9 mouse cellular contexts compared by ENCODE assay signal in genomic region chr4:117040791-117041190, GRCm38 (mm10). TPM values are rescaled to one million over a fixed set of nuclear protein-coding genes. Genes with fewer than 3 reads are reported as not detected.
DNase-seq lines count a peak whose midpoint lies in the region; ATAC-seq and TF ChIP-seq lines count a peak whose summit lies in the region.
"Had no signal": no experiment of that assay in that cellular context is flagged by ENCODE, and none has a peak within 500 bp of the region (broad histone marks: within the 10 kb centered on the region; RNA-seq: fewer than 3 reads in every experiment).

No protein-coding gene starts in this region.

- H3K9me3 ChIP-seq in intestine, embryonic 14.5 days (ENCODE audit: control insufficient read depth, low read length): no peaks in the 10 kb centered on the region
- no peaks in the 10 kb centered on the region for H3K9me3 ChIP-seq in intestine, embryonic 15.5 days
- no peaks in the 10 kb centered on the region for H3K9me3 ChIP-seq in forebrain, embryonic 15.5 days
- H3K9me3 ChIP-seq in midbrain, embryonic 14.5 days (ENCODE audit: control insufficient read depth, low read length): no peaks in the 10 kb centered on the region
- H3K9me3 ChIP-seq in intestine, embryonic 16.5 days (ENCODE audit: control insufficient read depth, low read length): no peaks in the 10 kb centered on the region

- no peak for TF ChIP-seq CTCF in brain, embryonic 14.5 days (IDR thresholded peaks at IDR 0.05; ENCODE audit: borderline replicate concordance, extremely low read depth, insufficient read depth, insufficient read length)

- 0 out of 2 replicates have a peak, but pooled peaks cover 6% of the 10 kb centered on the region for H3K36me3 ChIP-seq in intestine, embryonic 14.5 days (ENCODE audit: control insufficient read depth, insufficient read depth, low read length)
- no peaks in the 10 kb centered on the region for H3K36me3 ChIP-seq in intestine, embryonic 15.5 days
- no peaks in the 10 kb centered on the region for H3K36me3 ChIP-seq in forebrain, embryonic 15.5 days
- H3K36me3 ChIP-seq in midbrain, embryonic 14.5 days (ENCODE audit: control insufficient read depth, insufficient read depth, low read length): no peaks in the 10 kb centered on the region
- no peaks in the 10 kb centered on the region for H3K36me3 ChIP-seq in intestine, embryonic 16.5 days (ENCODE audit: control insufficient read depth, insufficient read depth, low read length)

- no peaks in the 10 kb centered on the region for H3K27me3 ChIP-seq in intestine, embryonic 14.5 days (replicated peaks; ENCODE audit: control insufficient read depth, insufficient read depth, low read length)
- H3K27me3 ChIP-seq in intestine, embryonic 15.5 days (replicated peaks): no peaks in the 10 kb centered on the region
- H3K27me3 ChIP-seq in forebrain, embryonic 15.5 days: no peaks in the 10 kb centered on the region
- no peaks in the 10 kb centered on the region for H3K27me3 ChIP-seq in midbrain, embryonic 14.5 days (ENCODE audit: control insufficient read depth, insufficient read depth, low read length)
- H3K27me3 ChIP-seq in intestine, embryonic 16.5 days (replicated peaks; ENCODE audit: control insufficient read depth, insufficient read depth, low read length): no peaks in the 10 kb centered on the region

- 71% methylated on average over 1 of the region's 1 CpGs for WGBS in intestine, embryonic 14.5 days
- WGBS in intestine, embryonic 15.5 days: 72% methylated on average over 1 of the region's 1 CpGs
- 46% methylated on average over 1 of the region's 1 CpGs for WGBS in forebrain, embryonic 15.5 days
- 39% methylated on average over 1 of the region's 1 CpGs for WGBS in midbrain, embryonic 14.5 days
- WGBS in intestine, embryonic 16.5 days: 54% methylated on average over 1 of the region's 1 CpGs

- no peak for ATAC-seq in intestine, embryonic 14.5 days (replicated peaks; ENCODE audit: low FRiP score, low TSS enrichment, low read depth)
- no peak for ATAC-seq in intestine, embryonic 15.5 days
- peak; percentile 33; the same call in 1 of the 2 replicates for ATAC-seq in forebrain, embryonic 15.5 days (replicated peaks)
- no peak for ATAC-seq in midbrain, embryonic 14.5 days (ENCODE audit: low FRiP score, low TSS enrichment)
- no peak for ATAC-seq in monocyte, adult 5-6 weeks (replicated peaks; ENCODE audit: insufficient number of reproducible peaks, low FRiP score, low TSS enrichment, poor library complexity, severe bottlenecking)
- no peak for ATAC-seq in intestine, embryonic 16.5 days
- ATAC-seq: activated CD4-positive, CD25-positive, alpha-beta regulatory T cell, adult 4 months had no signal

- H3K4me3 ChIP-seq in intestine, embryonic 14.5 days (ENCODE audit: low read depth, low read length): no peak overlapping the region
- H3K4me3 ChIP-seq in intestine, embryonic 15.5 days (replicated peaks): no peak overlapping the region
- H3K4me3 ChIP-seq in forebrain, embryonic 15.5 days: no peak overlapping the region
- no peak overlapping the region for H3K4me3 ChIP-seq in midbrain, embryonic 14.5 days (replicated peaks; ENCODE audit: low read depth, low read length)
- H3K4me3 ChIP-seq in intestine, embryonic 16.5 days (ENCODE audit: low read length): no peak overlapping the region

- TF ChIP-seq POLR2A in brain, embryonic 14.5 days (IDR thresholded peaks at IDR 0.05; ENCODE audit: borderline replicate concordance, extremely low read depth, insufficient read depth, insufficient read length, poor library complexity, severe bottlenecking): no peak

- H3K9ac ChIP-seq in intestine, embryonic 14.5 days (ENCODE audit: low read length): no peak overlapping the region
- H3K9ac ChIP-seq in intestine, embryonic 15.5 days: no peak overlapping the region
- no peak overlapping the region for H3K9ac ChIP-seq in forebrain, embryonic 15.5 days (replicated peaks)
- no peak overlapping the region for H3K9ac ChIP-seq in midbrain, embryonic 14.5 days (replicated peaks; ENCODE audit: low read length)
- H3K9ac ChIP-seq in intestine, embryonic 16.5 days (ENCODE audit: low read depth, low read length): no peak overlapping the region

- peak overlapping the region; percentile 52; the same call in 1 of the 2 replicates for H3K27ac ChIP-seq in intestine, embryonic 14.5 days (ENCODE audit: low read depth)
- no peak overlapping the region for H3K27ac ChIP-seq in intestine, embryonic 15.5 days
- peak overlapping the region; percentile 90 for H3K27ac ChIP-seq in forebrain, embryonic 15.5 days (replicated peaks)
- H3K27ac ChIP-seq in midbrain, embryonic 14.5 days (replicated peaks; ENCODE audit: low read depth, low read length): peak overlapping the region; percentile 20
- H3K27ac ChIP-seq in intestine, embryonic 16.5 days (ENCODE audit: low read length): no peak overlapping the region

- peaks cover 9% of the 10 kb centered on the region for H3K4me1 ChIP-seq in intestine, embryonic 14.5 days (replicated peaks; ENCODE audit: control insufficient read depth, insufficient read depth, low read length)
- 0 out of 2 replicates have a peak, but pooled peaks cover 3% of the 10 kb centered on the region for H3K4me1 ChIP-seq in intestine, embryonic 15.5 days (replicated peaks)
- peaks cover 34% of the 10 kb centered on the region for H3K4me1 ChIP-seq in forebrain, embryonic 15.5 days
- H3K4me1 ChIP-seq in midbrain, embryonic 14.5 days (ENCODE audit: control insufficient read depth, insufficient read depth, low read length): 0 out of 2 replicates have a peak, but pooled peaks cover 6% of the 10 kb centered on the region
- H3K4me1 ChIP-seq in intestine, embryonic 16.5 days (ENCODE audit: control insufficient read depth, insufficient read depth, low read length): peaks cover 3% of the 10 kb centered on the region; the same call in 1 of the 2 replicates

- no peak overlapping the region for H3K4me2 ChIP-seq in intestine, embryonic 14.5 days (ENCODE audit: low read length)
- H3K4me2 ChIP-seq in intestine, embryonic 15.5 days (replicated peaks): no peak overlapping the region
- H3K4me2 ChIP-seq in forebrain, embryonic 15.5 days (replicated peaks): peak overlapping the region; percentile 2; the same call in 1 of the 2 replicates
- no peak overlapping the region for H3K4me2 ChIP-seq in midbrain, embryonic 14.5 days (ENCODE audit: low read length)
- no peak overlapping the region for H3K4me2 ChIP-seq in intestine, embryonic 16.5 days (ENCODE audit: low read depth, low read length)

- DNase-seq in intestine, embryonic 14.5 days (ENCODE audit: low spot score): no peak
- peak; percentile 72 for DNase-seq in brain, embryonic 14.5 days (ENCODE audit: low read depth)
- DNase-seq in midbrain, embryonic 14.5 days: no peak
- no peak for DNase-seq in embryo, embryonic 10.5 days (ENCODE audit: low spot score)

RNA-seq across cellular contexts. Expression of gene Eif2b3, which starts 21.6 kb away (rescaled TPM):
- 41.2 and 48.0 TPM in 2 replicates for polyA plus RNA-seq in intestine, embryonic 14.5 days (2014; fragmentation: Nextera tagmentation; extraction: Ambion mirVana)
- 32.2 and 37.7 TPM in 2 replicates for polyA plus RNA-seq in intestine, embryonic 15.5 days (2015; fragmentation: Nextera tagmentation; extraction: Ambion mirVana)
- polyA plus RNA-seq in brain, embryonic 14.5 days (2012; rRNA removed): 24.6 and 25.0 TPM in 2 replicates
- polyA plus RNA-seq in forebrain, embryonic 15.5 days (2015; fragmentation: Nextera tagmentation; extraction: Ambion mirVana): 42.8 and 43.0 TPM in 2 replicates
- 49.7 and 52.0 TPM in 2 replicates for polyA plus RNA-seq in midbrain, embryonic 14.5 days (2014; fragmentation: Nextera tagmentation; extraction: Ambion mirVana)
- 12.4 to 16.2 TPM (median 13.1 TPM) in 3 replicates for total RNA-seq in monocyte, adult 5-6 weeks (2017)
- polyA plus RNA-seq in intestine, embryonic 16.5 days (2015; fragmentation: Nextera tagmentation; extraction: Ambion mirVana): 26.8 and 31.4 TPM in 2 replicates

RNA-seq across cellular contexts. Expression of gene Hectd3, which starts 45.7 kb away (rescaled TPM):
- polyA plus RNA-seq in intestine, embryonic 14.5 days (2014; fragmentation: Nextera tagmentation; extraction: Ambion mirVana): 7.2 and 9.4 TPM in 2 replicates
- 12.6 TPM in 2 replicates for polyA plus RNA-seq in intestine, embryonic 15.5 days (2015; fragmentation: Nextera tagmentation; extraction: Ambion mirVana)
- polyA plus RNA-seq in brain, embryonic 14.5 days (2012; rRNA removed): 59.3 and 60.4 TPM in 2 replicates
- polyA plus RNA-seq in forebrain, embryonic 15.5 days (2015; fragmentation: Nextera tagmentation; extraction: Ambion mirVana): 25.5 and 28.3 TPM in 2 replicates
- 17.2 and 18.6 TPM in 2 replicates for polyA plus RNA-seq in midbrain, embryonic 14.5 days (2014; fragmentation: Nextera tagmentation; extraction: Ambion mirVana)
- total RNA-seq in monocyte, adult 5-6 weeks (2017): 30.1 to 41.4 TPM (median 32.5 TPM) in 3 replicates
- polyA plus RNA-seq in intestine, embryonic 16.5 days (2015; fragmentation: Nextera tagmentation; extraction: Ambion mirVana): 14.0 and 15.6 TPM in 2 replicates

RNA-seq across cellular contexts. Expression of gene Urod, which starts 46.6 kb away (rescaled TPM):
- 64.8 and 75.7 TPM in 2 replicates for polyA plus RNA-seq in intestine, embryonic 14.5 days (2014; fragmentation: Nextera tagmentation; extraction: Ambion mirVana)
- polyA plus RNA-seq in intestine, embryonic 15.5 days (2015; fragmentation: Nextera tagmentation; extraction: Ambion mirVana): 68.7 and 75.4 TPM in 2 replicates
- 58.9 and 63.2 TPM in 2 replicates for polyA plus RNA-seq in brain, embryonic 14.5 days (2012; rRNA removed)
- 72.2 and 76.7 TPM in 2 replicates for polyA plus RNA-seq in forebrain, embryonic 15.5 days (2015; fragmentation: Nextera tagmentation; extraction: Ambion mirVana)
- polyA plus RNA-seq in midbrain, embryonic 14.5 days (2014; fragmentation: Nextera tagmentation; extraction: Ambion mirVana): 48.6 and 54.8 TPM in 2 replicates
- total RNA-seq in monocyte, adult 5-6 weeks (2017): 41.5 to 48.3 TPM (median 42.0 TPM) in 3 replicates
- 72.8 and 82.8 TPM in 2 replicates for polyA plus RNA-seq in intestine, embryonic 16.5 days (2015; fragmentation: Nextera tagmentation; extraction: Ambion mirVana)

RNA-seq across cellular contexts. Expression of gene Ptch2, which starts 55.1 kb away (rescaled TPM):
- polyA plus RNA-seq in intestine, embryonic 14.5 days (2014; fragmentation: Nextera tagmentation; extraction: Ambion mirVana): 8.2 and 8.4 TPM in 2 replicates
- 5.6 and 5.9 TPM in 2 replicates for polyA plus RNA-seq in intestine, embryonic 15.5 days (2015; fragmentation: Nextera tagmentation; extraction: Ambion mirVana)
- polyA plus RNA-seq in brain, embryonic 14.5 days (2012; rRNA removed): 11.6 and 18.6 TPM in 2 replicates
- 3.6 and 3.8 TPM in 2 replicates for polyA plus RNA-seq in forebrain, embryonic 15.5 days (2015; fragmentation: Nextera tagmentation; extraction: Ambion mirVana)
- polyA plus RNA-seq in midbrain, embryonic 14.5 days (2014; fragmentation: Nextera tagmentation; extraction: Ambion mirVana): 4.0 and 4.5 TPM in 2 replicates
- not detected in 3 replicates for total RNA-seq in monocyte, adult 5-6 weeks (2017)
- 6.2 and 6.4 TPM in 2 replicates for polyA plus RNA-seq in intestine, embryonic 16.5 days (2015; fragmentation: Nextera tagmentation; extraction: Ambion mirVana)
- polyA plus RNA-seq: activated CD4-positive, CD25-positive, alpha-beta regulatory T cell, adult 4 months had no signal

Comparison
In these comparisons a context has a peak if more than half of its experiments do, and no peak if none do; other contexts are left out.
1. H3K27ac ChIP-seq: peak in intestine, embryonic 14.5 days (single experiment), forebrain, embryonic 15.5 days (single experiment) and midbrain, embryonic 14.5 days (single experiment); none in intestine, embryonic 15.5 days (single experiment) and intestine, embryonic 16.5 days (single experiment).